Mouse (Mus musculus) megakaryocyte, embryonic 14.5 days (primary cell): Measurements from ENCODE around the gene Oosp1. TPM values are rescaled to one million over a fixed set of nuclear protein-coding genes. Genes with fewer than 3 reads are reported as not detected.

ENCODE experiments used
- H3K27me3 ChIP-seq: replicated peaks from 2 replicates; pipeline ENCODE3; 2012; ENCODE audit warnings: inconsistent platforms
- H3K36me3 ChIP-seq: replicated peaks from 2 replicates; pipeline ENCODE3; 2012; ENCODE audit warnings: low read length, inconsistent platforms, mixed read lengths
- H3K4me1 ChIP-seq: 2 replicates; pipeline ENCODE4 v1.6.1; 2012; ENCODE audit warnings: inconsistent platforms
- H3K4me3 ChIP-seq: replicated peaks from 2 replicates; pipeline ENCODE3; 2012; ENCODE audit warnings: moderate library complexity, mild to moderate bottlenecking, inconsistent platforms
- H3K9me3 ChIP-seq: 2 replicates; pipeline ENCODE4 v1.6.1; 2012; ENCODE audit warnings: inconsistent platforms
- FLI1 ChIP-seq: IDR thresholded peaks from 2 replicates; pipeline ENCODE4 v1.6.1; 2012; ENCODE audit warnings: low read length, inconsistent platforms, mixed read lengths
- GATA1 ChIP-seq: IDR thresholded peaks from 3 replicates; pipeline ENCODE4 v1.6.1; 2012; ENCODE audit warnings: mixed read lengths, low read length, inconsistent platforms, borderline replicate concordance
- polyA plus RNA-seq: library from polyadenylated mRNA; stranded (reverse); fragments of >175 nt; gene quantifications from 2 replicates; pipeline ENCODE4 v1.2.3, GENCODE M21; 2012; ENCODE audit warnings: low replicate concordance; ENCODE audit not compliant: insufficient read depth

Gene Oosp1
- polyA plus RNA-seq, 1 experiment = not detected

GRCm38 (mm10) chr19:11691454-11691853 is 504 bp upstream of the Oosp1 start:
- Histone ChIP-seq H3K9me3 (no peaks in the 10 kb centered on the region), H3K4me1 (no peaks in the 10 kb centered on the region), H3K4me3 (no peak overlapping the region), H3K27me3 (no peaks in the 10 kb centered on the region), H3K36me3 (no peaks in the 10 kb centered on the region)
- TF ChIP-seq FLI1 (no peak), GATA1 (no peak)

- Histone ChIP-seq H3K4me3 (no peak overlapping the region), H3K27me3 (no peaks in the 10 kb centered on the region), H3K9me3 (no peaks in the 10 kb centered on the region), H3K36me3 (no peaks in the 10 kb centered on the region), H3K4me1 (no peaks in the 10 kb centered on the region)
- TF ChIP-seq GATA1 = no peak
- TF ChIP-seq FLI1 = no peak
These were observed 29.4 kb downstream of the Oosp1 start for GRCm38 (mm10) chr19:11661562-11661961.

GRCm38 (mm10) chr19:11660459-11660858 is 30.5 kb downstream of the Oosp1 start, which contains the start of gene Oosp2:
TSS of gene Oosp2 (minus strand) at chr19:11660559.
- H3K27me3 ChIP-seq = no peaks in the 10 kb centered on the region
- TF ChIP-seq GATA1 = no peak
- TF ChIP-seq FLI1 = no peak

GRCm38 (mm10) chr19:11659142-11659541 is 31.8 kb downstream of the Oosp1 start:
- H3K4me3 ChIP-seq = no peak overlapping the region
- no peak for TF ChIP-seq GATA1
- no peak for TF ChIP-seq FLI1
- no peaks in the 10 kb centered on the region for H3K9me3 ChIP-seq

More at GRCm38 (mm10) chr19:11660459-11660858, 30.5 kb downstream of the Oosp1 start, which contains the start of gene Oosp2:
- Histone ChIP-seq H3K36me3 (no peaks in the 10 kb centered on the region), H3K9me3 (no peaks in the 10 kb centered on the region), H3K4me1 (no peaks in the 10 kb centered on the region), H3K4me3 (no peak within 1 kb of the TSS)

GRCm38 (mm10) chr19:11649564-11649963 is 41.4 kb downstream of the Oosp1 start:
- TF ChIP-seq GATA1 (no peak), FLI1 (no peak)
- H3K36me3 ChIP-seq = no peaks in the 10 kb centered on the region

More at GRCm38 (mm10) chr19:11659142-11659541, 31.8 kb downstream of the Oosp1 start:
- no peaks in the 10 kb centered on the region for H3K36me3 ChIP-seq
- H3K4me1 ChIP-seq = no peaks in the 10 kb centered on the region
- H3K27me3 ChIP-seq = no peaks in the 10 kb centered on the region

GRCm38 (mm10) chr19:11646166-11646565 is 44.8 kb downstream of the Oosp1 start:
- no peaks in the 10 kb centered on the region for H3K27me3 ChIP-seq
- H3K4me1 ChIP-seq = peaks cover 11% of the 10 kb centered on the region
- no peaks in the 10 kb centered on the region for H3K36me3 ChIP-seq
- TF ChIP-seq FLI1 = no peak
- no peak for TF ChIP-seq GATA1
- no peak overlapping the region for H3K4me3 ChIP-seq
- H3K9me3 ChIP-seq = no peaks in the 10 kb centered on the region

More at GRCm38 (mm10) chr19:11649564-11649963, 41.4 kb downstream of the Oosp1 start:
- Histone ChIP-seq H3K4me1 (peaks cover 11% of the 10 kb centered on the region), H3K4me3 (no peak overlapping the region), H3K9me3 (no peaks in the 10 kb centered on the region), H3K27me3 (no peaks in the 10 kb centered on the region)

GRCm38 (mm10) chr19:11640732-11641131 is 50.2 kb downstream of the Oosp1 start, which contains the start of gene Ms4a3:
TSS of gene Ms4a3 (minus strand) at chr19:11640851.
- no peaks in the 10 kb centered on the region for H3K9me3 ChIP-seq
- H3K4me1 ChIP-seq = peaks cover 14% of the 10 kb centered on the region
- no peaks in the 10 kb centered on the region for H3K36me3 ChIP-seq
- H3K27me3 ChIP-seq = no peaks in the 10 kb centered on the region
- no peak within 1 kb of the TSS for H3K4me3 ChIP-seq
- TF ChIP-seq FLI1 = no peak
- no peak for TF ChIP-seq GATA1

- Histone ChIP-seq H3K27me3 (no peaks in the 10 kb centered on the region), H3K4me1 (peaks cover 27% of the 10 kb centered on the region), H3K36me3 (no peaks in the 10 kb centered on the region), H3K4me3 (no peak overlapping the region), H3K9me3 (no peaks in the 10 kb centered on the region)
- no peak for TF ChIP-seq GATA1
These were observed 51.9 kb downstream of the Oosp1 start for GRCm38 (mm10) chr19:11639038-11639437.

- Histone ChIP-seq H3K27me3 (no peaks in the 10 kb centered on the region), H3K4me1 (peaks cover 40% of the 10 kb centered on the region), H3K4me3 (peak overlapping the region; percentile 64), H3K36me3 (no peaks in the 10 kb centered on the region), H3K9me3 (no peaks in the 10 kb centered on the region)
- TF ChIP-seq FLI1 (no peak), GATA1 (no peak)
These were observed 55.4 kb downstream of the Oosp1 start for GRCm38 (mm10) chr19:11635572-11635971.

GRCm38 (mm10) chr19:11634330-11634729 is 56.6 kb downstream of the Oosp1 start:
- no peaks in the 10 kb centered on the region for H3K9me3 ChIP-seq
- no peak overlapping the region for H3K4me3 ChIP-seq
- no peaks in the 10 kb centered on the region for H3K36me3 ChIP-seq
- no peaks in the 10 kb centered on the region for H3K27me3 ChIP-seq
- H3K4me1 ChIP-seq = peaks cover 43% of the 10 kb centered on the region
- no peak for TF ChIP-seq GATA1
- TF ChIP-seq FLI1 = no peak

- Histone ChIP-seq H3K27me3 (no peaks in the 10 kb centered on the region), H3K9me3 (no peaks in the 10 kb centered on the region), H3K4me1 (peaks cover 43% of the 10 kb centered on the region), H3K4me3 (no peak overlapping the region), H3K36me3 (no peaks in the 10 kb centered on the region)
- TF ChIP-seq GATA1 = no peak
- TF ChIP-seq FLI1 = no peak
These were observed 57.2 kb downstream of the Oosp1 start for GRCm38 (mm10) chr19:11633732-11634131.

GRCm38 (mm10) chr19:11625231-11625630 is 65.7 kb downstream of the Oosp1 start:
- TF ChIP-seq FLI1 (no peak), GATA1 (no peak)
- no peaks in the 10 kb centered on the region for H3K36me3 ChIP-seq
- no peaks in the 10 kb centered on the region for H3K9me3 ChIP-seq
- H3K4me3 ChIP-seq = no peak overlapping the region
- peaks cover 4% of the 10 kb centered on the region; the same call in 1 of the 2 replicates for H3K4me1 ChIP-seq
- no peaks in the 10 kb centered on the region for H3K27me3 ChIP-seq
